Mouse (Mus musculus) stomach, embryonic 16.5 days (tissue): ENCODE data around the gene Rcn1. TPM values are rescaled to one million over a fixed set of nuclear protein-coding genes. Genes with fewer than 3 reads are reported as not detected.
A peak's percentile ranks its signal among the peaks of the same experiment; 100 is the strongest.

Experiments used
- ATAC-seq: fragments of 200-750 bp; cut with Nextera tagmentation; 2 replicates; pipeline ENCODE4 v1.8.0; 2017; ENCODE audit warnings: moderate number of reproducible peaks, moderate TSS enrichment; ENCODE audit not compliant: insufficient read depth, low FRiP score
- H3K27ac ChIP-seq: fragments of 300-500 bp; sonication (generic); 2 replicates; pipeline ENCODE4 v1.5.1; 2014; ENCODE audit warnings: low read length
- H3K27me3 ChIP-seq: fragments of 300-500 bp; sonication (generic); 2 replicates; pipeline ENCODE4 v1.6.1; 2014; ENCODE audit warnings: low read length, control low read depth, mixed read lengths; ENCODE audit not compliant: control insufficient read depth, insufficient read depth
- H3K36me3 ChIP-seq: fragments of 300-500 bp; sonication (generic); 2 replicates; pipeline ENCODE4 v1.6.1; 2014; ENCODE audit warnings: low read length; ENCODE audit not compliant: control insufficient read depth, insufficient read depth
- H3K4me1 ChIP-seq: fragments of 300-500 bp; sonication (generic); 2 replicates; pipeline ENCODE4 v1.6.1; 2014; ENCODE audit warnings: low read length, control low read depth, mixed read lengths; ENCODE audit not compliant: control insufficient read depth, insufficient read depth
- H3K4me2 ChIP-seq: fragments of 300-500 bp; sonication (generic); 2 replicates; pipeline ENCODE4 v1.6.1; 2014; ENCODE audit warnings: low read depth, low read length, mixed read lengths
- H3K4me3 ChIP-seq: fragments of 300-500 bp; sonication (generic); replicated peaks from 2 replicates; pipeline ENCODE4 v1.5.1; 2014; ENCODE audit warnings: mild to moderate bottlenecking, low read length
- H3K9ac ChIP-seq: fragments of 300-500 bp; sonication (generic); 2 replicates; pipeline ENCODE4 v1.6.1; 2014; ENCODE audit warnings: low read length
- H3K9me3 ChIP-seq: fragments of 300-500 bp; sonication (generic); replicated peaks from 2 replicates; pipeline ENCODE4 v1.6.1; 2016; ENCODE audit warnings: low read length, control low read depth; ENCODE audit not compliant: control insufficient read depth
- WGBS: fragments of 180-500 bp; shearing (Covaris S2); extraction: QIAGEN DNeasy Blood & Tissue Kit; methylation state at CpG from one replicate; pipeline ENCODE4 v1.1.7; 2014; 5-methylcytosine and 5-hydroxymethylcytosine counted together
- polyA plus RNA-seq: library from polyadenylated mRNA; unstranded; fragments of >200 nt; fragmentation: Nextera tagmentation; extraction: Ambion mirVana; gene quantifications from 2 replicates; pipeline ENCODE4 v1.2.1, GENCODE M21; 2015

Rcn1 gene
- polyA plus RNA-seq, 1 experiment from 2014 or later = 141 TPM

GRCm38 (mm10) chr2:105400558-105400957 lies 1.4 kb upstream of the Rcn1 start:
- 86% methylated on average over 4 of the region's 4 CpGs for WGBS
- Histone ChIP-seq H3K27ac (no peak overlapping the region), H3K9me3 (no peaks in the 10 kb centered on the region), H3K27me3 (no peaks in the 10 kb centered on the region), H3K4me3 (no peak overlapping the region), H3K4me2 (no peak overlapping the region), H3K9ac (no peak overlapping the region), H3K4me1 (peaks cover 21% of the 10 kb centered on the region), H3K36me3 (no peaks in the 10 kb centered on the region)
- no peak for ATAC-seq

DNA sequence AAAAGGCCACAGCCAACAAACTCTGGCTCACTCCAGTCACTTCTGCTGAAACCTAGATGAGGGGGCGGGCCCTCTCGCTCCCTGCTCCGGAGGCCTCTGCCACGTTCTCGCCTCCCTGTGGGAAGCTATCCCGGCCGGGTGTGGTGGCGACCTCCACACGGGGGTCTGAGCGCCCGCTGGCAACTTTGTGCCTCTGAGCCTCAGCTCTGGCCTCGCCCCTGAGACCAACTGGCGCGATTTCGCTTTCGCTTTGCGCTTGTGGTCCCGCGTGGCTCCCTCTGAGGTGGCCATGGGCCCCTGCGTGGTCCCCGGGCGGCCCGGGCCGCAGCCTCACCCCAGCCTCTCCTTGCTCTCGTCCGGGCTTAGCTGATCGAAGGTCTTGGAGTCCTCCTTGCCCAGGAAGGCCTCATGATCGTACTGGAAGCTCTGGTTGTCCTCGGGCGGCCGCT lies 459 bp downstream of the Rcn1 start:
- Histone ChIP-seq H3K27me3 (no peaks in the 10 kb centered on the region), H3K9ac (peak overlapping the region; percentile 96), H3K4me3 (peak overlapping the region; percentile 82), H3K36me3 (0 out of 2 replicates have a peak, but pooled peaks cover 10% of the 10 kb centered on the region), H3K27ac (peak overlapping the region; percentile 97), H3K9me3 (no peaks in the 10 kb centered on the region), H3K4me1 (peaks cover 21% of the 10 kb centered on the region), H3K4me2 (peak overlapping the region; percentile 75)
- ATAC-seq = peak; percentile 39
- WGBS = 1% methylated on average over 31 of the region's 31 CpGs

DNA sequence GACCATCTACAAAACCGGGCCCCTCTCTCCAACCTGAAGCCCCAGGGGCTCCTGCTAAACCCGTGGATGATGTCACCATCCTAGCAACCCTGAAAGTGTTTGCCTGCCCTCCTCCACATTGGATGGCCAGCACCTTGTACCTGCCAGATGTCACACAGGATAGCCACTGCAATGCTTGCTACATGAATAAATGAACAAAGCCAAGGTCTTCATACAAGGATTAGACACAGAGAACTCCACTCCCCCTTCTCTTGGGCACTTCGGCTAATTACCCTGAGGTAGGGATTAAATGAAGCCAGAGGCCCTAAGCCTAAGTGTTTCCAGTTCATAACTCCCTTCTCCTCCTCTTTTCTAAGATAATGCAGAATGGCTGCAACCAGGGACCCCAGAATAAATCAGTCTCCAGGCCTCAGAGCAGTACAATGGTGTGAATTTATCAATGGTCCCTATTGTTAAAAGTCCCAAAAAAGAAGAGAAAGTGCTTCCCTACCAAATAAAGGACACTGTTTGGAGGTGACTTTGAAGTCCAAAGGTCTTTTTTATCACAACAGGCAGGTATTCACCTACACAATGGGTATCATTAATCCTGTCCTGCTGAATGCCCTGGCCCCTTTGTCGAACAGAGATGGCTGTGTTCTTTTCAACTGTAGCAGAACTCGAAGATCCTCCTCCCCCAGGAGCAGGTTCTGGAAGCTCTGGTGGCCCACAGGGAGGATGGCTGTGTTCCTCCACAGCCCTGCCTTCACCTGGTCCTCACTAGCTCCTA lies 1.5 kb downstream of the Rcn1 start:
- Histone ChIP-seq H3K4me2 (peak overlapping the region; percentile 75), H3K9me3 (no peaks in the 10 kb centered on the region), H3K4me3 (peak overlapping the region; percentile 82), H3K27ac (peak overlapping the region; percentile 97; the same call in 1 of the 2 replicates), H3K4me1 (peaks cover 21% of the 10 kb centered on the region), H3K27me3 (no peaks in the 10 kb centered on the region), H3K9ac (peak overlapping the region; percentile 96), H3K36me3 (0 out of 2 replicates have a peak, but pooled peaks cover 11% of the 10 kb centered on the region)
- 34% methylated on average over 5 of the region's 5 CpGs for WGBS
- no peak for ATAC-seq

DNA sequence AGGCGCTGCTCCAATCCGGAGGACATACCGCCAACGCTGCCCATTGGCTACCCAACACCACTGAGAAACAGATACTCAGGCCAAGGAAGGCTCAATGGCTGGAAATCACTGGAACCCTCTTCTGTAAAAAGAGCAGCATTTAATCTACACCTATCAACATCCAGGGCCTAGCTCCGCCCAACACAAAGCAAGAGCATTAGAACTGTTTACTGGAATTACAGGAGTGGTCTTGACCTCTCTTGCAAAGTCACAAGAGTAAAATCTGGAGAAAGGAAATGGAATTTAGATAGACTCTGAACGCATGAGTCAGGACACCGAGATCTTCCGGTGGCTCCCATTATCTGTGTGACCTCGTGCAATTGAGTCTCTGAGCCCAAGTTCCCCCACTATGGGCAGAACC lies 3.1 kb downstream of the Rcn1 start:
- H3K4me2 ChIP-seq = peak overlapping the region; percentile 75; the same call in 1 of the 2 replicates
- 0 out of 2 replicates have a peak, but pooled peaks cover 11% of the 10 kb centered on the region for H3K36me3 ChIP-seq
- H3K4me1 ChIP-seq = peaks cover 21% of the 10 kb centered on the region
- H3K4me3 ChIP-seq = no peak overlapping the region
- H3K9ac ChIP-seq = no peak overlapping the region
- no peaks in the 10 kb centered on the region for H3K27me3 ChIP-seq
- H3K9me3 ChIP-seq = no peaks in the 10 kb centered on the region
- 80% methylated on average over 9 of the region's 9 CpGs for WGBS
- ATAC-seq = no peak
- H3K27ac ChIP-seq = no peak overlapping the region

DNA sequence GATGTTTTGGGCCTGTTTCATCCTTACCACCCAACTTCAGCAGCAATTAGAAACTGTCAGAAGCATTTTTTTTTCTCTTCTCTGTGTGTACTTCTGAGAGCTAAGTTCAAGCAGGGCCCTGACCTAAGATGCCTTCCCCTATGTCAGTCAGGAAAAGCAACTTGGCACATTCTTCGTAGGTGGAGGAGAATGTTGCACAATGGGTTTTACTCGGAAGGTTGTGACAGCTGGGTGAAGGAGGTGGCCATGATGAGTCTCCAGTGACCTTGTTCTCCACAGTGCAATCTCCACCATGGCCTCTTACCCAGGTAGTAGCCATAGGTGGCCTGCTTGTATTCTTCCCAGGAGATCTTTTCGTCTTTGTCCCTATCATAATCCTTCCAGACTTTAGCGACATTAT lies 4.7 kb downstream of the Rcn1 start:
- no peak overlapping the region for H3K9ac ChIP-seq
- H3K27ac ChIP-seq = no peak overlapping the region
- H3K4me1 ChIP-seq = peaks cover 18% of the 10 kb centered on the region
- H3K4me2 ChIP-seq = no peak overlapping the region
- ATAC-seq = no peak
- no peak overlapping the region for H3K4me3 ChIP-seq
- H3K9me3 ChIP-seq = no peaks in the 10 kb centered on the region
- WGBS = 82% methylated on average over 4 of the region's 4 CpGs
- H3K27me3 ChIP-seq = no peaks in the 10 kb centered on the region
- 0 out of 2 replicates have a peak, but pooled peaks cover 14% of the 10 kb centered on the region for H3K36me3 ChIP-seq

- no peak for ATAC-seq
- H3K27me3 ChIP-seq = no peaks in the 10 kb centered on the region
- H3K9me3 ChIP-seq = no peaks in the 10 kb centered on the region
- no peak overlapping the region for H3K4me3 ChIP-seq
- peaks cover 10% of the 10 kb centered on the region for H3K4me1 ChIP-seq
- WGBS = 51% methylated on average over 2 of the region's 2 CpGs
- no peak overlapping the region for H3K9ac ChIP-seq
- no peak overlapping the region for H3K27ac ChIP-seq
- H3K36me3 ChIP-seq = peaks cover 19% of the 10 kb centered on the region
- H3K4me2 ChIP-seq = no peak overlapping the region
These were observed 6.6 kb downstream of the Rcn1 start for GRCm38 (mm10) chr2:105392514-105392913.

DNA sequence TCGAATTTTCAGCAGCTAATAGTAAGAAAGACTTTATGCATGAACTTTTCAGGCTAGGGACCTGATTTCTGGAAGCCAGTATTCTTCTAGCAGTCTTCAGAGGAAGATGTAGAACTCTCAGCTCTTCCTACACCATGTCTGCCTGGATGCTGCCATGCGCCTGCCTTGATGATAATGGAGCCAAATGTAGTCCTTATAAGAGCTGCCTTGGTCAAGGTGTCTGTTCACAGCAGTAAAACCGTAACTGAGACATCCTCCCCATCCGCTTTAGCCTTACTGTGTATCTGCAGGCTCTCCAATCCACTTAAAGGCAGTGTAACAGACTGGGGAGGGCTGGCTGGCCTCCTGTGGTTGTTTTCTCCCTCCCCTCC lies 7.7 kb downstream of the Rcn1 start:
- peaks cover 22% of the 10 kb centered on the region for H3K36me3 ChIP-seq
- no peak overlapping the region for H3K9ac ChIP-seq
- no peak overlapping the region for H3K4me3 ChIP-seq
- H3K4me1 ChIP-seq = no peaks in the 10 kb centered on the region; the same call in 1 of the 2 replicates
- no peak for ATAC-seq
- H3K4me2 ChIP-seq = no peak overlapping the region
- H3K27ac ChIP-seq = no peak overlapping the region
- WGBS = 87% methylated on average over 4 of the region's 4 CpGs
- no peaks in the 10 kb centered on the region for H3K27me3 ChIP-seq
- H3K9me3 ChIP-seq = no peaks in the 10 kb centered on the region

- WGBS = 74% methylated on average over 6 of the region's 6 CpGs
- Histone ChIP-seq H3K27me3 (no peaks in the 10 kb centered on the region), H3K9ac (no peak overlapping the region), H3K4me3 (no peak overlapping the region), H3K4me1 (no peaks in the 10 kb centered on the region; the same call in 1 of the 2 replicates), H3K27ac (no peak overlapping the region), H3K9me3 (no peaks in the 10 kb centered on the region), H3K4me2 (no peak overlapping the region), H3K36me3 (peaks cover 24% of the 10 kb centered on the region)
- ATAC-seq = no peak
These were observed 8.3 kb downstream of the Rcn1 start for GRCm38 (mm10) chr2:105390653-105391413.
